Mouse (Mus musculus) spleen, adult 18-20 months (tissue): ENCODE results near the gene Gm3604.
"Not testable (repeated sequence)": the region's sequence is repeated elsewhere in the genome, so short reads cannot be mapped to it uniquely, and the experiment has no call there.

ENCODE experiments used
- DNase-seq, 2 experiments: peaks; one replicate each; pipeline ENCODE4 v3.0.0; 2022; ENCODE audit warnings: mixed read lengths in 2 of 2

Gm3604 gene

GRCm38 (mm10) chr13:62382952-62383351 lies at the start of gene Gm3604:
Gm3604 (minus strand) TSS chr13:62383177.
- peak; percentile 27 to 34 for DNase-seq

GRCm38 (mm10) chr13:62399206-62399605 lies 16.2 kb upstream of the Gm3604 start:
- not testable (repeated sequence) for DNase-seq

- not testable (repeated sequence) for DNase-seq
Observed at GRCm38 (mm10) chr13:62390076-62390620, 7.2 kb upstream of the Gm3604 start.

GRCm38 (mm10) chr13:62331786-62332185 lies 51.2 kb downstream of the Gm3604 start:
- DNase-seq, result no peak

GRCm38 (mm10) chr13:62331381-62331780 lies 51.6 kb downstream of the Gm3604 start:
- DNase-seq, result no peak
